Mouse (Mus musculus) liver, embryonic 14 days (tissue): ENCODE data around the gene Relb. TPM values are rescaled to one million over a fixed set of nuclear protein-coding genes. Genes with fewer than 3 reads are reported as not detected.

Source experiments
- polyA plus RNA-seq: library from polyadenylated mRNA; depleted of rRNA; stranded (reverse); fragments of >200 nt; gene quantifications from 2 replicates; pipeline ENCODE4 v1.2.3, GENCODE M21; 2012; rRNA removed

Gene Relb
- 1.3 and 1.5 TPM in 2 replicates for polyA plus RNA-seq

DNA sequence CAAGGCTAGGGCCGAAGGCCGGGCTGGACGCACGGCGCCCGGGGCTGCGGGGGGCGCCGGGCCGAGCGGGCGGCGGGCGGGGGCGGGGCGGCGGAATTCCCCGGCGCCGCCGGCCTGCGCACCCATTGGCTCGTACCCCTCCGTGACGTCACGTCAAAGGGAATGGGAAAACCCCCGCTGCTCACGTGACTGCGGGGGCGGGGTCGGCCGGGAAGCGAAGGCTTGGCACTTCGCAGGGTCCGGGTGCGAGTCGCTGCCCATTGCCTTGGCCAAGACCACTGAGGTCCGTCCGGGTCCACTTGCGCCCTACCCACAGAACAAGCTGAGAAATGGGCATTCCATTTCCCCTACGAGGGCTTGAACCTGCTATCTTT is at the start of gene Relb:
Gene Relb (minus strand): TSS at position 78 of the 374 bp plus-strand sequence.

GRCm38 (mm10) chr7:19677872-19678271 is 48.6 kb upstream of the Relb start, which contains the start of gene Apoc2:
Gene Apoc2, minus strand, starts transcription at chr7:19677941.

DNA sequence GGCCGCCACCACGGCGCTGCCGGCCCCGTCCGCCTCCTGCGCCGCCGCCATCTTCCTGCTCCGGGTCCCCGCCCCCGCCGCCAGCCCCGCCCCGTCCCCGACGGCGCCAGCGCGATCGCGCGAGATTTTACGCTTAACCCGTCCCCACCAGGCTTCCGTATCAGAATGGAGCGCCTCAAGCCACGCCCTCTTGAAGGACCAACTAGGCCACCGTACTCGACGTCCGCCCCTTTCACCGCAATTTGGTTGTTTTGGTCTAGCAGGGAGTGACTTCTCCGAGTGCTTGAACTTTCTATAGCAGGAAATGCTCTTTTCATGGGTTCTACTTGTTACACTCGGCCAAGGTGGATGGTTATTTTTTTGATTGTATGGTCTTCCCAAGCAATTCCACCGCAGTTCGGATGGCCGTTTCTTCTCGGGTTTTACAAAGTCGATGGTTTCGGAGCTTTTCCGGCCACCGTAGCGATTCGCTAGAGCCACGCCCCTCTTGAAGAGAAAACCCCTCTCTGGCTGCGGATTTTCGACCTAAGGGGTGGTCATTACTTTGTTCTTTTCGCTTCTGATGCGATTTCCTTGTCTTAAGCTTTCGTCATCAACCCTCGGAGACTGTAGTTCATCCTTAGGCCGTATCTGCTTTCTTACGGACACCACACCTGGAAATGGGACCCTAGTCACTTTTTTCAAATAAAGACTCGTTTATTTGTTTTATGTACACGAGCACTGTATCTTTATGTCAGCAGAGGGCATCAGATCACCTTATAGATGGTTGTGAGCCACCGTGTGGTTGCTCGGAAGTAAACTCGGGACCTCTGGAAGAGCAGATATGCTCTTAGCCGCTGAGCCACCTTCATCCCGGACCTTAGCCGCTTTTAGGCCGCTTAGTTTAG is 36.0 kb upstream of the Relb start, which contains the start of gene Clptm1:
Gene Clptm1 (minus strand): TSS at position 79 of the 887 bp plus-strand sequence.

DNA sequence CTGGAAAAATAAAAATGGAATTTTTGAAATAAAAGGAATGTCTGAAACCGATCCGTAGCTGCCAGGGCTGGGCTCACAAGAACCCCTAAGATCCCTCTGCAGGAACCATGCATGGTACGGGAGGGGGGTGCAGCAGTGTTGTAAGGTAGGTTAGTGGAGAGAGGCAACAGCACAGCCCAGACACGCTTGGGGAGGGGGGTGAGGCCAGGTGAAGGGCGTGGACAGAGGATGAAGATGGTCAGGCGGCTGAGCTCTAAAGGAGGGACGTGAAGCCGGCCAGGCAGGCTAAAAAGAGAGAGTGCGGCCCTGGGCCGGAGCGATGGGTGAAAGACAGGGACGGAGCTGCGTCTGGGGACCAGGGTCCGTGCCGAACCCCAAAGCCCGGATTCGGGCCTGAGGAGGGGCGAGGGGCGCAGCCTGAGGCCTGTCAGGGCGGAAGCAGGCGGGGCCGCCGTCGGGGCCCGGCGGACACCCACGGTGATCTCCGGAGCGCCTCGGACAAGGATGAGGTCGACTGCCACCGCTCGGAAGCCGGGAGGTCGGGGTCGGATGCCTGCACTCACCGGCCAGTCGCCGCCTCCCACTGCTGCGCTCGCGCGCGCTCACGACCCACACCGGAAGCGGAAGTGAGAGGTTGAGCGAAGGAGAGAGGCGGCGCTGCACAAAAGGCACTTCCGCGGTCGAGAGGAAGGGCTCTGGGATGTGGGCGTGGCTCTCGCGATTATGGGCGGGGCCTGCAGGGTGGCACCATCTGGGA is 25.2 kb downstream of the Relb start, which contains the start of gene Clasrp:
Gene Clasrp (minus strand): TSS at position 638 of the 757 bp plus-strand sequence.

GRCm38 (mm10) chr7:19577141-19577852 is 51.9 kb downstream of the Relb start, which contains the start of the genes Zfp296 and Gemin7:
Gene Zfp296, plus strand, starts transcription at chr7:19577287.
Gene Gemin7, minus strand, starts transcription at chr7:19577595.

GRCm38 (mm10) chr7:19562643-19563410 is 66.4 kb downstream of the Relb start, which contains the start of gene Ppp1r37:
Gene Ppp1r37, minus strand, starts transcription at chr7:19563076.

Other genes starting within 250 kb of the Relb start
- gene Ercc2, start 247.4 kb downstream of the Relb start, polyA plus RNA-seq, result 9.9 and 11.5 TPM in 2 replicates
- 0.16 and 0.23 TPM in 2 replicates for gene Klc3, start 225.3 kb downstream of the Relb start, polyA plus RNA-seq
- gene Ckm, start 224.7 kb downstream of the Relb start, polyA plus RNA-seq, result 0.14 and 5.3 TPM in 2 replicates
- 2.2 and 2.6 TPM in 2 replicates for gene Mark4, start 170.6 kb downstream of the Relb start, polyA plus RNA-seq
- 1.7 and 1.9 TPM in 2 replicates for gene Exoc3l2, start 166.1 kb downstream of the Relb start, polyA plus RNA-seq
- 1.8 and 2.1 TPM in 2 replicates for gene Bloc1s3, start 121.1 kb downstream of the Relb start, polyA plus RNA-seq
- gene Trappc6a, start 121.0 kb downstream of the Relb start, polyA plus RNA-seq, result 19.8 and 25.1 TPM in 2 replicates
- 0.03 TPM in 2 replicates for gene Nkpd1, start 111.6 kb downstream of the Relb start, polyA plus RNA-seq
- 17.7 and 19.6 TPM in 2 replicates for gene Ppp1r37, start 66.4 kb downstream of the Relb start, polyA plus RNA-seq
- 0.66 and 0.83 TPM in 2 replicates for gene Zfp296, start 52.2 kb downstream of the Relb start, polyA plus RNA-seq
- 29.5 and 35.4 TPM in 2 replicates for gene Gemin7, start 51.8 kb downstream of the Relb start, polyA plus RNA-seq
- gene Clasrp, start 25.0 kb downstream of the Relb start, polyA plus RNA-seq, result 19.1 and 20.8 TPM in 2 replicates
- 19.1 and 22.8 TPM in 2 replicates for gene Clptm1, start 35.6 kb upstream of the Relb start, polyA plus RNA-seq
- gene Apoc2, start 48.5 kb upstream of the Relb start, polyA plus RNA-seq, result 439 and 482 TPM in 2 replicates
- 2.8 and 3.9 TPM in 2 replicates for gene Gm44805, start 52.0 kb upstream of the Relb start, polyA plus RNA-seq
- gene Apoc4, start 52.0 kb upstream of the Relb start, polyA plus RNA-seq, result 77.5 and 93.8 TPM in 2 replicates
- gene Apoc1, start 63.2 kb upstream of the Relb start, polyA plus RNA-seq, result 191 and 192 TPM in 2 replicates
- gene Apoe, start 69.8 kb upstream of the Relb start, polyA plus RNA-seq, result 2,192 and 2,254 TPM in 2 replicates
- gene Tomm40, start 86.0 kb upstream of the Relb start, polyA plus RNA-seq, result 46.5 and 58.9 TPM in 2 replicates
- gene Nectin2, start 121.0 kb upstream of the Relb start, polyA plus RNA-seq, result 7.6 and 8.0 TPM in 2 replicates
- 5.7 and 6.1 TPM in 2 replicates for gene Bcam, start 141.6 kb upstream of the Relb start, polyA plus RNA-seq
- gene Cblc, start 167.4 kb upstream of the Relb start, polyA plus RNA-seq, result 0.78 and 0.98 TPM in 2 replicates
- gene Bcl3, start 193.3 kb upstream of the Relb start, polyA plus RNA-seq, result 2.6 TPM in 2 replicates
- 0.03 TPM in 1 of 2 replicates, not detected in the other for gene Gm19345, start 222.6 kb upstream of the Relb start, polyA plus RNA-seq
- gene Ceacam16, start 231.9 kb upstream of the Relb start, polyA plus RNA-seq, result 0.01 and 0.02 TPM in 2 replicates